Mouse (Mus musculus) erythroid progenitor cell, adult 5-6 weeks (primary cell): ENCODE results near the gene Pf4. TPM values are rescaled to one million over a fixed set of nuclear protein-coding genes. Genes with fewer than 3 reads are reported as not detected.

Experiments
- ATAC-seq: replicated peaks from 2 replicates; pipeline ENCODE4 v1.8.0; 2016; ENCODE audit warnings: moderate number of reproducible peaks, mild to moderate bottlenecking, moderate TSS enrichment, inconsistent platforms; ENCODE audit not compliant: poor library complexity, low FRiP score, severe bottlenecking
- total RNA-seq, 2 experiments: library from RNA; stranded (forward) in 1 of 2; stranded (reverse) in 1 of 2; fragments of 150-400 nt in 1 of 2; fragments of 186-747, 209-891 nt in 1 of 2; gene quantifications; 2 replicates each; pipeline versions ENCODE4 v1.2.3 to v1.2.4; 2015 to 2017; ENCODE audit warnings: low replicate concordance in 2 of 2

Gene Pf4
- 12.6 and 63.4 TPM in 2 replicates for total RNA-seq (2015; ENCODE audit: low replicate concordance)
- 3.0 and 5.3 TPM in 2 replicates for total RNA-seq (2017; ENCODE audit: low replicate concordance)

DNA sequence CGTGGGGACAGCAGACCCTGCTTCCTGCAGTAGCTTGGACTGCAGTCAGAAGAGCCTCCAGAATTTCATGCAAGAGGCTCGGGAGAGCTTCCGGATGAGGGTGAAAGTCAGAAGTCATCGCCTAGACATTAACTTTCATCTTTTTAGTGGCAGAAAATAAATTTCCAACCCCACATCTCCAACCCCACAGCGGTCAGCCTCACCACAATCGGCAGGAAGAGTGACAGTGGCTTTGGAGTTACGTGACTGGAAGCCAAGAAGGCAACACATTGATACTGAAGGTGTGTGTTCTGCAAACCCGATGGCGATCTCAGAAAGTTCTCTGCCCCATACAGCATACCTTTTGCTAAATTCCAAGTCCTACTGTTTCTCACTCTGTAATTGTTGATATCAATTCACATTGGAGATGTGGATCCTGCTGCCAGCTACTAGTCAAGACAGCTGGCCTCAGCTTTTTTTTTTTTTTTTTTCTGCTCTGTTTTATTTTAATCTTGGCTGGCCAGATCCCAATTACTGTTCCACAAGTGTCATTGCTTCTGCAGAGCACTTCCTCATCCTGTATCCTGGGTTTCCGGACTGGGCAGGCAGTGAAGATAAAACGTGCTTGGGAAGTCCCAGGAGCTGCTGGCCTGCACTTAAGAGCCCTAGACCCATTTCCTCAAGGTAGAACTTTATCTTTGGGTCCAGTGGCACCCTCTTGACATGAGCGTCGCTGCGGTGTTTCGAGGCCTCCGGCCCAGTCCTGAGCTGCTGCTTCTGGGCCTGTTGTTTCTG, at the start of gene Pf4:
Gene Pf4 (plus strand): TSS at position 556 of the 774 bp plus-strand sequence.
- no peak for ATAC-seq

GRCm38 (mm10) chr5:90722656-90723055, 49.6 kb upstream of the Pf4 start:
- ATAC-seq: no peak

- no peak for ATAC-seq
These were observed 44.0 kb upstream of the Pf4 start for GRCm38 (mm10) chr5:90728254-90728653.

DNA sequence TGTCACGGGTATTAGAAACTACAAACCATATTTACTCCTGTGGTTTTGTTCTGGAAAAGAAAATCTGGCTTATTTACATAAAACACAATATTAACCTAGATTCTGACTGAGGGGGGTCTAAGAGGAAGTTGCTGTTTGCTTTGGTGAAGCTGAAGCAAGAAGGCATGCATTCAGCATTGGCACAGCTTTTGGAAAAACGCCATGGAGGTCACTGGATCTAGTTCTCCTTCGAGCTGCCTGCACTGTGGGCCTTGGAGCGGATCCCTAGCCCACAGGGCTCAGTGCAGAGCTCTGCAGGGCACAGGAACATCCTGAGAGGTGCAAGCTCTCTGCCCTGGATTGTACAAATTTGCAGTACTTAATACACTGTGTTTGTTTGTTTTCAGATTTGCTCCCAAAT, 40.8 kb upstream of the Pf4 start:
- no peak for ATAC-seq

DNA sequence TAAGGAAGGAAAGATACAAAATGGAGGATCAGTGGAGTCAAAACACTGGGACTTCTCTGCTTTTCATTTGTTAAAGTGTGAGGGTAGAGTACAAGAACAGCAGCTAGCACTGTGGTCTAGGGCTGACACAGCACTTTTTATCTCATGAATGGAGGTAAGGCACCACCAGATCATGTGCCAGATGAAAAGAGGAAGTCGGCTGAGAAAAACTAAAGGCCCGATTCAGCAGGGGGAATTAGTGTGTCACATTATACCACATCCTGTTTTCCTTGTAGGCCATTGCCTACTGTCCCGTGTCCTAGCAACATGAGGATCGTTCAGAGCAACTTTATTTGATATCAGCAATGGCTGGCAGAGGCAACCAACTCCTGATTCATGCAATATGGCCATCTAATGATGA, 30.2 kb upstream of the Pf4 start:
- ATAC-seq: no peak

DNA sequence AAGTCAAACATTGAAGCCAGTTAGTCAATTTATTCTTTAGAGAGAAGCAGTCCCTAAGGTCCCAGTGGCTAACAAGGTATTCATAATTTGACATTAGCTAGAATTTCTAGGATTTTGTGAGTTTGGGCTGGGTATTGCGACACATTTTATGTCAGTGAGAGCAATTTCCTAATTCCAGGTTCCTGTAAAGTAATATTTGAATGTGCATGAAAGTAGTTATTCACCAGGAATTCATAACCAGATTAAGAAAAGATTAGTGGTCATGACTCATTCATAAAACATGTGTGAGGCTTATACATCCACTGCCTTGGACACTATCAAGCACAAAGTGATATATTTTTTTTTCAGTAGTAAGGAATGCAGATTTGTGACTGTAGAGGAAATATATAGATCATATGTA, 18.3 kb upstream of the Pf4 start:
- ATAC-seq: no peak

GRCm38 (mm10) chr5:90758020-90758605, 14.1 kb upstream of the Pf4 start:
- ATAC-seq: no peak

GRCm38 (mm10) chr5:90759077-90760065, 12.9 kb upstream of the Pf4 start, which contains the start of gene Cxcl5:
Cxcl5 (plus strand) TSS chr5:90759360.
- ATAC-seq: no peak

- ATAC-seq: no peak
These were observed 11.9 kb upstream of the Pf4 start for GRCm38 (mm10) chr5:90760303-90760702.

DNA sequence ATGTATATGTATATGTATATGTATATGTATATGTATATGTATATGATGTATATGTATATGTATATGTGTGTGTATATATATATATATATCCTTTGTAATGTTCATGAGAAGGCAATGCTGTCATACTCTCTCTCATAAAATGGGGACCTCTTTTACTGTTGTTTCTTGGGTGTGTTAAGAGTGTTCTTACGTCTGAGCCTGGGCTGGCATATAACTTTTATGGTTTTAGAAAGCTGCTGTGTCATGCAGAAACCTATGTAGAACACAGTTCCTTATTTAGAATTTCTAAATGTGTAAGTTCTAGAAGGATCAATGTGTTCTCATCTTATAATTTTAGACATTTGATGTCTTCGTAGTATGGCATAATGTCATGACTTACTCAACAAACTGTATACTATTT, 11.4 kb upstream of the Pf4 start:
- ATAC-seq: no peak

DNA sequence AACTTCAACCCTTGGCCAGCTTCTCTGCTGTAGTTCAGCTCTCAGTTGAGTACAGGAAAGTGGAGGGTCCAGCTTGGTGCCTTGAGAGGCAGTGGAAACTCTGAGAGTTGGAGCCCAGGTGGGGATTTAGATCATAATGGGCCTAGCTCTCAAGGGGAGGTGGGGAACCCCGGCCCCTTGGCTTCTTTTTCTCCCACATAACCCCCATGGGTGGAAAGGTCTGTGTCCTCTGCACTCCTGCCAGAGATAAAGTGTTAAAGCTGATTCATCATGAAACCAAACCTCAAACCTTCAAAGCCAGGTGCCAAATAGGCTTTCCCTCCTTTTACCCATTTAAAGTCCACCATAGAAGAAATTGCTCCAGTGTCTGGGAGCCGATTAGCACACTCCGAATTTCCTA, 10.4 kb upstream of the Pf4 start:
- no peak for ATAC-seq

GRCm38 (mm10) chr5:90763912-90764665, 8.1 kb upstream of the Pf4 start:
- ATAC-seq: no peak

GRCm38 (mm10) chr5:90765821-90766606, 6.2 kb upstream of the Pf4 start:
- no peak for ATAC-seq

GRCm38 (mm10) chr5:90768218-90768617, 4.0 kb upstream of the Pf4 start, which contains the start of gene Ppbp:
Ppbp (plus strand) TSS chr5:90768518.
- ATAC-seq: no peak

- ATAC-seq: no peak
These were observed 866 bp upstream of the Pf4 start for GRCm38 (mm10) chr5:90771369-90771768.

GRCm38 (mm10) chr5:90775562-90775961, 3.3 kb downstream of the Pf4 start:
- ATAC-seq: peak; percentile 39; the same call in 1 of the 2 replicates

DNA sequence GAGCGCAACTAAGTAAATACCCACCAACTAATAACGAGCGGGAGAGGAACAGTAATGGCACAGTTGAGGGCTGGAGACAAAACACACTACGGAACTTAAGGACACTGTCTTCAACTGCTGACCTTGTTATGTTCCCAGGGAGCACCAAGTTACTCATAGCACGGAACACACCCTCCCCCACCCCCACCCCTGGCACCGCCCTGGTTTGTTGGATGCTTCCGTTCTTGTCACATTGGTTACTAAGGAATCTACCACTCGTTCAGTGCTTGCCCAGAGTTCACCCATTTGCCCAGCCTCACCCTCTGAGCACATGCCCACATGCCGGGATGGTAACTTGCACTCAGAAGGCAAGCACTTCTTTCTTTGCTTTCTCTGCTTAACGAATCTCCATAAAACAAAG, 5.4 kb downstream of the Pf4 start:
- no peak for ATAC-seq

GRCm38 (mm10) chr5:90778856-90779255, 6.6 kb downstream of the Pf4 start:
- ATAC-seq: no peak

DNA sequence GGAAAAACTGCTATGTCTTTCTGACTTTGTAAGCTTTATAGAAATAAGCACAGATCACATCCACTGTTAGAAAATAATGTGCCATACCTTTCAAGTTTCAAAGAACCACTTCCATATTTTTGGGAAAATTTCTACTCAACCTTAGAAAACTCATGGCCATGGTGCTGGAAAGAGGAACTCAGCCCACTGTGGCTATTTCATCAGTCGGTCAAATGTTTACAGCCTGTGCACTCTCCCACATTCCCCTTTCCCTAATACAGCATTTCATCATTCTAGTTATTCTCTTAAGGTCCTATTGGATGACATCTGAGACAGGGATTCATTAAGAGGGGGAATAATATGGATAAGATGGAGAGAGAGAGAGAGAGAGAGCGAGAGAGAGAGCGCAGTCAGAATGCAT, 11.5 kb downstream of the Pf4 start:
- no peak for ATAC-seq
